Mouse (Mus musculus) heart, adult 18-20 months (tissue): ENCODE data around the gene Rfwd3. TPM values are rescaled to one million over a fixed set of nuclear protein-coding genes. Genes with fewer than 3 reads are reported as not detected.
"Not testable (repeated sequence)": the region's sequence is repeated elsewhere in the genome, so short reads cannot be mapped to it uniquely, and the experiment has no call there.

Source experiments
- DNase-seq, 2 experiments: peaks; one replicate each; pipeline ENCODE4 v3.0.0; 2021 to 2022; ENCODE audit warnings: mixed read lengths in 1 of 2
- total RNA-seq, 2 experiments: library from RNA; stranded (reverse); gene quantifications; 2 replicates each; pipeline ENCODE4 v1.2.3; 2021

Gene Rfwd3
- total RNA-seq, 2 experiments from 2014 or later, result 15.4 to 18.0 TPM

DNA sequence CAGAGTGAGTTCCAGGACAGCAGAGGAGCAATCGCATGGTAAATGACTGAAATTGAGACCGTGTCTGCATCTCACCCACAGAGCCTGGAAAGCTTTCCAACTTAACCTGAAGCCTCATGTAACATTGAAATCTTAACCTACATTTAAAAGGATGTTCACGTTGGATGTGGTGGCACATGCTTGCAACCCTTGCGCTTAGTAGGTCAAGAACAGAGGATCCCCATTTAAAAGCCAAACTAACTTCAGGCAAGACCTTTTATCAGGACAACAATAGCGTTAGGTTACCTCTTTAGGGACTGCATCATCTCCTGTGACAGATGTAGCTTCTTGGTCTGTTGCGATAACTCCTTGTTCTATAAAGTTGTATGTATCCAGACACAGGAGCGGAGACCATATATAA is 9.4 kb downstream of the Rfwd3 start:
- DNase-seq, result no peak

- DNase-seq, result peak in 1 of 2 experiments; percentile 9
Observed at GRCm38 (mm10) chr8:111285603-111286002, 14.4 kb downstream of the Rfwd3 start.

GRCm38 (mm10) chr8:111282093-111282492 is 17.9 kb downstream of the Rfwd3 start:
- DNase-seq, result no peak

DNA sequence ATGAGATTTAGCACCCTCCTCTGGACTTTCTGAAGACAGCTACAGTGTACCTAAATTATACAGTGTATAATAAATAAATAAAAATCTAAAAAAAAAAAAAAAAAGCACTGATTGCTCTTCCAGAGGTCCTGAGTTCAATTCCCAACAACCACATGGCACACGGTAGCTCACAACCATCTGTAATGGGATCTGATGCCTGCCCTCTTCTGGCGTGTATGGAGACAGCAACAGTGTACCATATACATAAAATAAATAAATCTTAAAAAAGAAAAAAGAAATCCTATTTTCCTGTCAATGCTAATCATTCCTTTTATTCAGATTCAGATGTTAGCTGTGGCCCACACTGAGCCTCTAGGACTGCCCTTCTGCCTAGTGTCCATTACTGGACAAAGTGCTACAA is 31.7 kb downstream of the Rfwd3 start:
- no peak for DNase-seq

- DNase-seq, result not testable (repeated sequence)
Observed at GRCm38 (mm10) chr8:111266161-111266560, 33.9 kb downstream of the Rfwd3 start.

- no peak for DNase-seq
Observed at GRCm38 (mm10) chr8:111264693-111265220, 35.3 kb downstream of the Rfwd3 start.

DNA sequence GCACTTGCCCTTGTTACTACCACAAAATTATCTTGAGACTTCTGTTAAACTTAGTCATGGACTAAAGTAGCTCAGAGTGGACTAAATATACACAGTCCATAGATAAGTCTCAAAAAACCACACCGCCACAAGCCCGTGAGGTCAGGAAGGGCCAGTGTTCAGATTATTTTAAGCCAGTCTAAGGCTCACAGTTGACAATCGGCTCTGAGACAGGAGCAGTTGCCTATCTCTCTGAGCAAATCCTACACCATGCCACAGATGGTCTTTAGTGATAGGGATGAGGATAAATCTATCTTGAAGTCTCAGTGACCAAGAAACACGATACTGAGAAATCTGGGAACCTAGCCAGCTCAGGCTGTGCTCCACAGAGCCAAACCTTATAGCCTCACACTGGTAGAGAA is 38.0 kb downstream of the Rfwd3 start:
- DNase-seq, result peak; percentile 25 to 40

DNA sequence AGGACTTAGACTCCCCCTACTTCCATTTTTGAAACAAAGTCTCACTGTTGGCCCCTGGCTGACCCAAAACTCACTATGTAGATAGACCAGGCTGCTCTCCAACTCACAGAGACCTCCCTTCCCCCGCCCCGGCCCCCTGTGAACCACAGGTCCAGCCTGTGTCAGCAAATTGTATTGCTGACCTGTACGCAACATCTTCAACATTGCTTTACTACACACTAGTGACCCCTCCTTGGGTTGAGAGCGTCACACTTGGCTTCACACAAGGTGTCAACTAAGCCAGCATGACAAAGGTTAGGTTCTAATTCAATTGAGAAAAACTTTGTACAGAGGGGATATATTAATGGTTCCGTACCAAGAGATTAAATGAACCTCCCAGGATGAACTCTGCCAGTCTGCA is 39.8 kb downstream of the Rfwd3 start:
- DNase-seq, result no peak

DNA sequence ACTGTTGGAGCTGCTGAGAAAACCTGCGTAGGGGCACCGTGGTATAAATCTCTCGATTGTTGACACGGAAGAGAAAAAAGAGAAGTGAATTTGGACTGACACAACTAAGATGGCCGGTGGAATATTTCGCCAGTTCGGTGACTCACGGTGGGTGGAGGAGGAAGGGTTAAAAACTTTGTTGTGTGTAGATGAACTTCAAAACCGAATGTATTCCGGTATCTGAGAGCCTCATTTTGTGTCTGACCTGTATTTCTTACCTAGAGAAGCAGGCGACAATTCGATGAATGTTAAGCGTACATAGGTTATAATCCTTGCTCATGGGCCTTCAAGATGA is 40.6 kb downstream of the Rfwd3 start:
- DNase-seq, result no peak

- peak; percentile 96 to 97 for DNase-seq
Observed at GRCm38 (mm10) chr8:111258631-111259407, 41.2 kb downstream of the Rfwd3 start, which contains the start of gene Glg1. Gene Glg1 (minus strand): TSS chr8:111259216.

DNA sequence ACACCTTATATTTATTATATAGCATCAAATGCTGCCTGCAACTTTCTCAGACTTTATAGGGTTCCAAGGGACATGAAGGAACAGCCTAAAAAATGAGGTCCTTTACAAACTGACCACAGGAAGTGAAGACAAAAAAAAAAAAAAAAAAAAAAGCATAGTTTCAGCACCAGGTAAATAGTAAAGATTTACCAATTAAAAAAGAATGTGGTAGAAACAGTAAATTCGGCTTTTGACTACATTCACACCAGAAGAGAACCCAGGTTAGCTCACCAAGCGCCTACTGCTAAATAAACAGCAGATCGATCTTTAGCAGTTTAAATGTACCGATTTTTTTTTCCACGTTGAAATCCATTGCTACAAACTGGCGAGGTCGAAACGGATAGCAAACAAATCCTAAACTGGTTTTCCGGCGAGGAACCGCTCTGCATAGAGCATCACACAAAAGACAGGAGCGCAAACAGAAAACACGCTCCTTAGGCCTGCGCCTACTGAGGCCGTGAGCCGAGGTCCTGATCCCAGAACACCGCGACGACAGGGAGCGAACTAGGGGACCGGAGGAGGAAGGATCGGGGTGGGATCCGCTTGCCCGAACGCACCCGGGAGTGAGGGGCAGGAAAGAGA is 41.9 kb downstream of the Rfwd3 start:
- no peak for DNase-seq

DNA sequence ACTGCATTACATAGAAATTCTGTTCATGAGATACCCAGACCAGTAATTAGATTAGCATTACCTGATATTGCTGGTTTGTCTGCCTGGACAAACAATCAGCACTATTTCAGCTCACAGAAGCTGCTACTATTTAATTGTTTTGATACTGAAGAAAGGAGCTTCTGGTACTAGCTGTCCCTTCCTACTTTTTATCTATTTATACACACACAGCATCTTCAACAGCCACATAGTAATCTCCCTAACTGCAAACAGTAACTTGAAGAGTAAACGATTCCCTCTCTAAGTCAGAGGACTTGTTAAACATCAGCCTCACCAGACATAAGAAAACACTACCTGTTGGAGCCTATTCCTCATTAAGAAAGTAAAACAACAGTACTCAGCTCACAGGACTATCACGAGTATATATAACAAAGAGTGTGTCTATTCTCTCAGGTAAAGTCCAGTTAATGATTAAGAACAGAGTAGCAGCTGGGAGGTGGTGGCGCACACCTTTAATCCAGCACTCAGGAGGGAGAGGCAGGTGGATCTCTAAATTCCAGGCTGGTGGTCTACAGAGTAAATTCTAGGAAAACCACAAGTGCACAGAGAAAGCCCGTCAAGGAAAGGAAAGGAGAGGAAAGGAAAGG is 47.4 kb downstream of the Rfwd3 start:
- no peak for DNase-seq

DNA sequence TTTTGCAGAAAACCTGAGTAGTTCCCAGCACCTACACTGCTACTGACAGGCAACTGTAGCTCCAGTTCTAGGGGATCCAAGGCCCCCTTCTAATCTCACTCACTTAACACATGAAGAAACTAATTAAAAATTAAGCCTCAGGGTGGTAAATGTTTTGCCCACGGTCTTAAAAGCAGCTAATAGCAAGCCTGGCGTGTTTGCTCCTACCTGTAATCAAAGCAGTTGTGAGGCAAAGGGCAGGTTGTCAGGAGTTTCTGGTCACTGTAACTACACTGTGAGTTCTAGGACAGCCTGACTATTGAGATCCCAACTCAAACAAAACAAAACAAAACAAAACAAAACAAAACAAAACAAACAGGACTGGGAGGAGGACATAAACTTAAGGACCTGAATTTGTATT is 49.9 kb downstream of the Rfwd3 start:
- DNase-seq, result no peak

- DNase-seq, result no peak
Observed at GRCm38 (mm10) chr8:111248136-111248535, 51.9 kb downstream of the Rfwd3 start.

GRCm38 (mm10) chr8:111246864-111247263 is 53.2 kb downstream of the Rfwd3 start:
- not testable (repeated sequence) for DNase-seq

- DNase-seq, result no peak
Observed at GRCm38 (mm10) chr8:111246287-111246830, 53.7 kb downstream of the Rfwd3 start.

DNA sequence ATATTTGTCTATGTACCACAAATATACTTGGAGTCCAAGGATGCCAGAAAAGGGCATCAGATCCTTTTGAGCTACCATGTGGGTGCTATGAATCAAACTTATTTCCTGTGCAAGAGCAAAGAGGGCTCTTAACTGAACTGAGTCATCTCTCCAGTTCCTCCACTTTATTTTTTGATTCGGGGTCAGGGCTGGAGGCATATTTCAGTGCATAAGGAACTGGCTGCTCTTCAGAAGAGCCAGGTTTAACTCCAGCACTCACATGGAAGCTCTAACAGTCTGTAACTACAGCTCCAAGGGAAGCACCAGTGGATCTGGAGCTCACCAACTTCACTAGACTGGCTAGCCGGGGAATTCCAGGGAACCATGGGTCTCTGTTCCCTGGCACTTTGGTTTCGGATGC is 62.7 kb downstream of the Rfwd3 start:
- no peak for DNase-seq

DNA sequence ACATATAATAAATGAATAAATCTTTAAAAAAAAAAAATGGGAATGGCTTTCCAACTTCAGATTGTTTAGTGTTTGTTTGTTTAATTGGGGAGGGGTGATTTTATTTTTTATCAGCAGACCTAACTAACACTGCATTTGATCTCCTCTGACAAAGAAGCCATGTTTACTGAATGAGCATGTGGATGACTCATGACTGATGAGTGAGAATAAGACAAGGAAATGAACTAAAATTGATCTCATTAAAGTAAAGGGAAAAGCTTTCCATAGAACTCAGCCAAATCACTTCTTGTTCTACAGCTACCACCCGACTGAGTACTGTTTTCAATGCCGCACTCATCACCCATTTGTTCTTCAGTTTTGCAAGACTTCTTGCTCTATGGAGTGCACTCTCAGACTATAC is 66.3 kb downstream of the Rfwd3 start:
- DNase-seq, result no peak

DNA sequence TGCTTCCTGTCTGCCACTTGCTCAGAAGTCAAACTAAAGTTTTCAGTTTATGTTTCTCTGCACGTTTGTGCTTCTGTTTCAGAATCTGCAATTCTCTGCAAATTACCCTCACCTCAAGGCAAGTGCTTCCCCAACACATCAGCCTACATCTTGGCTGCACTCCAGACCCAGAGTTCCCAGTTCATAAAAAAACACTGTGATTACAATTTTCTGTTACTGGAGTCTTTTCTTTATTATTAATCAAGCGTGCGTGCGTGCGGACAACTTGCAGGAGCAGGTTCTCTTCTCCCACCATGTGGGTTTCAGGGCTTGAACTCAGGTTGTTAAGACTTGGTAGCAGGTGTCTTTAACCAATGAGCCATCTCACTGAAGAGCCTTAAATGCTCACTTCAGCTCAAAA is 75.9 kb downstream of the Rfwd3 start:
- peak; percentile 19 to 28 for DNase-seq
